Mouse (Mus musculus): Measurements from ENCODE around the gene Ing2.
A peak's percentile ranks its signal among the peaks of the same experiment; 100 is the strongest.

Ing2 gene

GRCm38 (mm10) chr8:47674140-47674776 lies 1.1 kb downstream of the Ing2 start:
- no peak for DNase-seq

GRCm38 (mm10) chr8:47673317-47674139 lies 1.8 kb downstream of the Ing2 start:
- peak; percentile 97 for DNase-seq

GRCm38 (mm10) chr8:47664231-47664785 lies 11.0 kb downstream of the Ing2 start:
- DNase-seq: peak; percentile 65 to 68

DNA sequence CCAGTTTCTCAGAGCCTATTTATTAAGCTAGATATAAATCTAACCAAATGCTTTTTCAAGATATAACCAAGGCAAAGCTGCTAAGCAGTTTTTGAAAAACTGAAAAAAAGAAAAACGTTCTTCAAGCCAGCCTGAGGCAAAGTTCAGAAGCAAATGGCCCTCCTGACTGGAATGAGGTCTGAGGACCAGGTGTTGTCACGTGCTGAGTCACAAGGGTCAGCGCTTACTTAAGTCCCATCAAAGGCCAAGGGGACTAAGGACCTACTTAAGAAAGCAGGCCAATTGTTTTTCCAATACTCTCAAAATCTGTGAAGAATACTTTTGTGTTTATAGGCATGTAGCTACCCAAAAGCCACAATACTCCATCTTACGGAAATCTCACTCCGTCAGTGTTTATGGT lies 12.2 kb downstream of the Ing2 start:
- DNase-seq: no peak

- no peak for DNase-seq
Observed at GRCm38 (mm10) chr8:47662716-47663115, 12.6 kb downstream of the Ing2 start.

GRCm38 (mm10) chr8:47660394-47660793 lies 15.0 kb downstream of the Ing2 start:
- DNase-seq: no peak

- no peak for DNase-seq
Observed at GRCm38 (mm10) chr8:47659463-47659862, 15.9 kb downstream of the Ing2 start.

DNA sequence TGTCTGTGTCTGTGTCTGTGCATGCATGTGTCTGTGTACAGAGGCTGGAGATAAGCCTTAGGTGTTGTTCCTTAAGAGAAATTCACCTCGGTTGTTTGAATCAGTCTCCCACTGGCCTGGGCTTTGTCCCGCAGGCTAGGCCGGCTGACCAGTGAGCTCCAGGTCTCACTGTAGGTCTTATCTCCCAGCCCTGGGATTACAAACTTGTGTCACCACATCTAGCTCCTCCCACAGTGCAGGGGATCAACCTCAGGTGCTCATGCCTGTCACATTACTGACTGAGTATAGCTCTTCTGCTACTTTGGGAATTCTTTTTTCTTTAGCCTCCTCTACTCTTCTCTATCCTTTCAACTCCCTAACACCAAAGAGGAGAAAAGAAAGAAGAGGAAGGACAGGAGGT lies 20.9 kb downstream of the Ing2 start:
- DNase-seq: no peak

GRCm38 (mm10) chr8:47652737-47653076 lies 22.6 kb downstream of the Ing2 start:
- no peak for DNase-seq

GRCm38 (mm10) chr8:47651913-47652736 lies 23.2 kb downstream of the Ing2 start:
- DNase-seq: no peak

- no peak for DNase-seq
Observed at GRCm38 (mm10) chr8:47650853-47651252, 24.5 kb downstream of the Ing2 start.

GRCm38 (mm10) chr8:47649551-47649950 lies 25.8 kb downstream of the Ing2 start:
- DNase-seq: no peak

DNA sequence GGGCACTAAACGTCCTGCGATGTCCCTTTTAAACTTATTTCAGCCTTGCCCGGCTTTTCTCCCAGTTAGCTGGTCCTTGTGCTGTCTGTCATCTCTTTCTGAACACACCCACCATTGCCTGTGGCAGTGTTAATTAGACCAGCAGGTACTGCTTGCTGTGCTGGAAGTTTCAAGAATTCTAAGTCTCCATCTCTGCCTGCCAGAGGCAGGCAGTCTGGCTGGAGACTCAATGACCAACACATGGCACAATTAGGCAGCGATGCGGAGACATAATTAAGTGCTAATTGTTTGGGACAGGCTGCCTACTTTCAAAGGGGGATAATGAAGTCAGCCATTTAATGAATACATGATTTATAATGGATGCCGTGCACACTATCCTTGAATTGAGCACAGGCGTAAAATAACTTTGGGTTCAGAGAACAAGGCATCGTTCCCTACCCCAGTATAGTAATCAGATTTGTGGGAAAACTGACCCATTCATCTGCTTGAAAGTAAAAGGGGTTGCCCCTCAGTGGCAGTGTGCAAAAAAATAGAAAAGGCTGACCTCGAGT lies 32.8 kb downstream of the Ing2 start:
- peak; percentile 25 to 45 for DNase-seq

- DNase-seq: no peak
Observed at GRCm38 (mm10) chr8:47637152-47637551, 38.2 kb downstream of the Ing2 start.

DNA sequence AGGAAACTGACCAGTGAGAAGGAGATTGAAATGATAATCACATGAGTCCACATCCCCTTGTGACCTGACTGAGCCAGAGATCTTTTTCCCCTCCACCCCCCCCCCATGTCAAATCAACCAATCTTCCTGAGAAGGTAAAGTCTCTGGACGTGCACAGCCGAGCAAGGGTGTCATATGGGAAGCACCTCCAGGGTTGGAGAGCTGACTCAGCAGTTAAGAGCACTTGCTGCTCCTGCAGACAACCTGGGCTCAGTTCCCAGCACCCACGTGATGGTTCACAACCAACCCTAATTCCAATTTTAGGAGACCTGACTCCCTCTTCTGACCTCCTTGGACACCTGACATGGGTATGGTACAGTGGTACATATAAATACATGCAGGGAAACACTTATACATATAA lies 39.3 kb downstream of the Ing2 start:
- DNase-seq: peak; percentile 21 to 25

- no peak for DNase-seq
Observed at GRCm38 (mm10) chr8:47634791-47635341, 40.5 kb downstream of the Ing2 start.

- DNase-seq: no peak
Observed at GRCm38 (mm10) chr8:47621144-47621543, 54.2 kb downstream of the Ing2 start.
